Mouse (Mus musculus) urinary bladder, postnatal 4 days (tissue): ENCODE results near the gene Per3.

Experiments used
- DNase-seq, 2 experiments: peaks; one replicate each; pipeline ENCODE4 v3.0.0; 2021 to 2022; ENCODE audit warnings: low spot score in 2 of 2

Gene Per3

DNA sequence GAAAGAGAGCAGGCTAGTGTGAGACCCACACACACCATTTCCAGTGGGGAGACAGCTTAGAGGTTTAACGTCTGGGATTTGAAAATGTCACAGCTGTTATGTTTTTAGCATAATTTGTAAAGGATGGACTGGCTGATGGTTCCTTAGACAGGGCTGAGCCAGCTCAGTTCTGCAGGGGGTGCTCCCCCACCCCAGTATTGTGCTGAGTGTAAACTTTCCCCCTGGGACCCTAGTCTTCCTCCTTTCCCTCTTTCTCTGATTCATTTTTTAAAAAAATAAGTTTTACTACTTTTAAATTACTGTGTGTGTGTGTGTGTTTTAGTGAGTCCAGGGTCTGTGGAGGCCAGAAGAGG lies 87.4 kb downstream of the Per3 start:
- no peak for DNase-seq

GRCm38 (mm10) chr4:150956369-150957105 lies 87.9 kb downstream of the Per3 start:
- no peak for DNase-seq
